Mouse (Mus musculus) neural tube, embryonic 10.5 days (tissue): ENCODE data around the gene Atpaf1.

Experiments used
- DNase-seq: peaks from one replicate; pipeline ENCODE4 v3.0.0-alpha.2; 2017; ENCODE audit warnings: low spot score; ENCODE audit errors: extremely low spot score

Gene Atpaf1

DNA sequence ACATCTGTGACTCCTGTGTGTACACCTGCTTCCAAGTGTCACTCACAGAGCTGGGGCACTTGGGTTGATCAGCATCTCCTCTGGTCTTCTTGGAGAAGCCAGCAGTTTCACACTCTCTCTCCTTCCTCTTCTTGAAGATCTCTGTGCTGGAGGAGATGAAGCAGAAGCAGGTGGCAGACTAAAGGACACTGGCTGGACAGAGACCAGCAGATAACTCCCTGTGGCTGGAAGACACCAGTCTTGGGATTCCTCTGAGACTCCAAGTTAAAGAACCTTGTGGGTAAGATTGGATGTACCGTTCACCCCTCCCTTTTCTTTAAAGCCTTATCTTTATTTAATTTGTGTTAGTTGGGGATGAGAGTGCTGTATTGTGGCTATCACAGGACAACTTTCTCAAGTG lies 63.5 kb downstream of the Atpaf1 start:
- DNase-seq, result no peak

DNA sequence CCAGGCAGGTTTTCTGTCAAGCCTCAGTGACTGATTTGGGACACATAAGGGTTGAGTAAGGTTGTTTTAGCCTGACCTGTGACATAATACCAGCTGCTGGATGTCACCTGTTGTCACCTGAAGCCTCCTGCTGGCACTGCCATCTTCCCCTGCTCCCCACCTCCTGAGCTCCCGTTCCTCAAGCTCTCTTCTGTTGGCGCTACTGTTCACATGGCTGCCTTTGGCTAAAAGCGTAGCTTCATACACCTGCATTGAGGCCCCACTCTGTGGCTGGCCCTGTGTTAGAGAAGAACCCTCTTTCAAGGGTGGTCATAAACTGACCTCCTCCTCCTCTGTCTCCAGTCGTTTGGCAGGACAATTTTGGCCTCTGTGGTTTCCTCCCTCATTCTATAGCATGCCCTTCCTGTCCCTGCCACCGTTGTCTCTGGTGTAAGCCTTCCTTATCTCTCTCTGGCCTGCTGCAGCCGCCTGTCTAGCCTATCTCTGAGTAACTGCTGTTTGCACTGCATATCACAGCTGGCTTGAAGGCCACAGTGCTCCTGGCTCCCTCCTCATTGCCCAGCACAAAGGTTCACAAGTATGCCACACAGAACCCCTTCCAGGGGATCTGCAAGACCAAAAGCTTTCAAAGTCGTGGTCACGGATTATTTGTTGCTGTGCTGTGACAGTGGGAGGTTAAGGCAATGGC lies 64.5 kb downstream of the Atpaf1 start:
- DNase-seq, result no peak

- no peak for DNase-seq
Observed at GRCm38 (mm10) chr4:115850111-115850510, 65.5 kb downstream of the Atpaf1 start.

GRCm38 (mm10) chr4:115850631-115851030 lies 66.0 kb downstream of the Atpaf1 start:
- DNase-seq, result no peak

GRCm38 (mm10) chr4:115851569-115851968 lies 67.0 kb downstream of the Atpaf1 start:
- DNase-seq, result no peak

DNA sequence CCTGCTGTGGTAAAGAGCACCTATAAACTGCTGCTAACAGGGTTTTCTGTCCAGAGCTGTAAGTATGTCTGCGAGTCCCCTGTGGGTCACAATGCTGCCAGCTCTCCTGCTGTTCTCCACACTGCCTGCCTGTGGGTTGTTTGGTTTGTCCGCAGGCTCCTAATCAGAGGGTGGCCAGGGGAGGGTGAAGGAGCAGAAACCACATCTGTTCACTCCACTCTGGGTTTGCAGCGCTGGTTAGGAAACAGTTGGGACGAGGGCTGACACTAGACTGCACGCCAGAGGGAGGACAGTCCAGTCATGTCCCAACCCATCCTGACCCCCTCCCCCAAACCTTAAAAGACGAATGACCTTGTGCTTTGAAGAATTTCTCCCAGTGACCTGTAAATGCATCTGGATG lies 70.5 kb downstream of the Atpaf1 start:
- DNase-seq, result no peak

- no peak for DNase-seq
Observed at GRCm38 (mm10) chr4:115855609-115856008, 71.0 kb downstream of the Atpaf1 start.

GRCm38 (mm10) chr4:115856282-115856681 lies 71.7 kb downstream of the Atpaf1 start:
- no peak for DNase-seq

GRCm38 (mm10) chr4:115857293-115857883 lies 72.8 kb downstream of the Atpaf1 start:
- DNase-seq, result no peak

DNA sequence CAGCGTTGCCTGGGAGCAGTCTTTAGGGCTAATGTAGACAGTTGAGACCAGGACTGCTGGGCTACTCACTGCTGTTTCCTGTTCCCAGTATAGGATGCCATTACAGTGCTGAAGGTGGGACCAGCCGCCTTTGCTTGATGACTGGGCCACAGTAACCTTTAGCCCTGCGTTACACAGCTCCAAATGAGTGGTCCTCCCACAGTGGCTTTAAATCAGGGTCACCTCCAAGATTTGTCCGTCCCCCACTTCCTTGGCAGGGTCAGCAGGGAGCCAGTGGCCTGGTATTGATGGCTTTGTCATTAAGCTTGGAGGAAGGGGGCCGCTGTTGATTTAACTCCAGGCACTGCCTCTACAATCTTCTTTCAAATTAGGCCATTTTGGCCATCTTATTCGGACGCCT lies 78.7 kb downstream of the Atpaf1 start:
- no peak for DNase-seq

DNA sequence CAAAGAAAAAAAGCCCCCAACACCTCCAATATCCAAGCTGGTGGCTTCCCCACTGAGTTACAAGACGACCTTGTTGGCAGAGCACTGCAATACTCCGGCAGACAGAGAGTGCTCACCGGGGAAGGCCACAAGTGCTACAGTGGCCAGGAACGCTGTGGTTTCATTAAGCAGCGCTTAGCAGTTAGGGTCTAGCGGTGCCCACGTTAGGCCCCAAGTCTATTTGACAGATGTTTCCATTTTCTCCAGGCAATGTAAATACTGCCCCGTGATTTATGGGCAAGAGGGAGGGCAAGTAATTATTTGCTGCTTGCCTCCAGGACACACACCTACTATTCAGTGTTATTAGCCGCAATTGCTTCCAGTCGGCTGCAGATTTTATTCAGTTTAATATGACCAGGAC lies 79.3 kb downstream of the Atpaf1 start:
- DNase-seq, result no peak
